Mouse (Mus musculus): ENCODE measurements around the gene Cela3a.

- TF ChIP-seq CTCF (IDR thresholded peaks at IDR 0.05; ENCODE audit: low read depth, low read length) (no peak), TAL1 (conservative IDR thresholded peaks at IDR 0.05; ENCODE audit: low read depth, low read length) (no peak), POLR2AphosphoS5 (IDR thresholded peaks at IDR 0.05; ENCODE audit: insufficient replicate concordance, low read depth, low read length) (no peak)
Measured at GRCm38 (mm10) chr4:137457292-137457691, 47.7 kb upstream of the Cela3a start.
